Mouse (Mus musculus) kidney, adult 2 months (tissue): ENCODE measurements around the gene Tcf7l1. TPM values are rescaled to one million over a fixed set of nuclear protein-coding genes. Genes with fewer than 3 reads are reported as not detected.

Experiments
- DNase-seq: peaks from one replicate; pipeline ENCODE4 v3.0.0; 2021
- H3K27ac ChIP-seq: fragments of 200-500 bp; 2 replicates; pipeline ENCODE4 v1.5.1; 2012; ENCODE audit warnings: low read depth, low read length, control low read depth, inconsistent platforms; ENCODE audit not compliant: insufficient read depth
- H3K27me3 ChIP-seq: fragments of 200-500 bp; replicated peaks from 2 replicates; pipeline ENCODE4 v1.6.1; 2012; ENCODE audit warnings: mild to moderate bottlenecking, moderate library complexity, low read length, inconsistent platforms; ENCODE audit not compliant: control insufficient read depth, insufficient read depth
- H3K36me3 ChIP-seq: fragments of 200-500 bp; 2 replicates; pipeline ENCODE4 v1.6.1; 2012; ENCODE audit warnings: mild to moderate bottlenecking, moderate library complexity, low read length, inconsistent platforms; ENCODE audit not compliant: control insufficient read depth, insufficient read depth
- H3K4me1 ChIP-seq: fragments of 200-500 bp; 2 replicates; pipeline ENCODE4 v1.6.1; 2011; ENCODE audit warnings: low read length; ENCODE audit not compliant: control insufficient read depth, insufficient read depth
- H3K4me3 ChIP-seq: fragments of 200-500 bp; 2 replicates; pipeline ENCODE4 v1.5.1; 2011; ENCODE audit warnings: mild to moderate bottlenecking, low read depth, low read length, control low read depth; ENCODE audit not compliant: insufficient read depth
- CTCF ChIP-seq: fragments of 200-500 bp; conservative IDR thresholded peaks from 2 replicates; pipeline ENCODE4 v1.5.1; 2011; ENCODE audit warnings: low read depth, mild to moderate bottlenecking, control low read depth, low read length, moderate library complexity, mixed read lengths; ENCODE audit not compliant: insufficient read depth, insufficient read length
- POLR2A ChIP-seq: fragments of 200-500 bp; IDR thresholded peaks from one replicate; pipeline ENCODE4 v1.6.1; 2011; ENCODE audit warnings: low read depth, low read length, control low read depth
- WGBS: fragments of 180-500 bp; shearing (Covaris S2); methylation state at CpG from one replicate; pipeline ENCODE4 v1.1.7; 2018; 5-methylcytosine and 5-hydroxymethylcytosine counted together
- polyA plus RNA-seq: library from polyadenylated mRNA; depleted of rRNA; stranded (reverse); fragments of >200 nt; gene quantifications from 2 replicates; pipeline ENCODE4 v1.2.3, GENCODE M21; 2012; rRNA removed

Tcf7l1 gene
- polyA plus RNA-seq, 1 experiment: 16.3 TPM

GRCm38 (mm10) chr6:72581625-72582382, 207.2 kb downstream of the Tcf7l1 start:
- Histone ChIP-seq H3K27me3 (no peaks in the 10 kb centered on the region), H3K27ac (no peak overlapping the region), H3K36me3 (no peaks in the 10 kb centered on the region), H3K4me3 (no peak overlapping the region), H3K4me1 (peaks cover 14% of the 10 kb centered on the region)
- DNase-seq: peak; percentile 58
- no peak for TF ChIP-seq POLR2A
- no peak for TF ChIP-seq CTCF
- WGBS: 71% methylated on average over 11 of the region's 11 CpGs

Other genes with a start within 250 kb of the Tcf7l1 start
- 64.3 and 70.9 TPM in 2 replicates for gene Capg, start 244.9 kb downstream of the Tcf7l1 start, polyA plus RNA-seq
- gene Elmod3, start 190.8 kb downstream of the Tcf7l1 start, polyA plus RNA-seq: 43.0 and 43.4 TPM in 2 replicates
- gene Retsat, start 190.8 kb downstream of the Tcf7l1 start, polyA plus RNA-seq: 237 and 272 TPM in 2 replicates
- gene Tgoln1, start 172.3 kb downstream of the Tcf7l1 start, polyA plus RNA-seq: 101 and 118 TPM in 2 replicates
- 107 and 160 TPM in 2 replicates for gene Kcmf1, start 110.7 kb upstream of the Tcf7l1 start, polyA plus RNA-seq
- 28.0 and 54.7 TPM in 2 replicates for gene Tmsb10, start 169.5 kb upstream of the Tcf7l1 start, polyA plus RNA-seq